Mouse (Mus musculus): ENCODE measurements at regions not wholly inside any gene's neighbourhood (a gene's known extent, or its start where the extent isn't known, plus 50 kb on each side); places are given as distances from the start of the nearest gene placed in this dataset.

GRCm38 (mm10) chr2:94849097-94849496 is 411.2 kb upstream of the Api5 start:
- peak in 1 of 2 experiments; percentile 16 for DNase-seq

GRCm38 (mm10) chr2:94846394-94846793 is 408.5 kb upstream of the Api5 start:
- no peak for DNase-seq
